Mouse (Mus musculus): ENCODE results near the gene Atp2a2.

The Atp2a2 gene

DNA sequence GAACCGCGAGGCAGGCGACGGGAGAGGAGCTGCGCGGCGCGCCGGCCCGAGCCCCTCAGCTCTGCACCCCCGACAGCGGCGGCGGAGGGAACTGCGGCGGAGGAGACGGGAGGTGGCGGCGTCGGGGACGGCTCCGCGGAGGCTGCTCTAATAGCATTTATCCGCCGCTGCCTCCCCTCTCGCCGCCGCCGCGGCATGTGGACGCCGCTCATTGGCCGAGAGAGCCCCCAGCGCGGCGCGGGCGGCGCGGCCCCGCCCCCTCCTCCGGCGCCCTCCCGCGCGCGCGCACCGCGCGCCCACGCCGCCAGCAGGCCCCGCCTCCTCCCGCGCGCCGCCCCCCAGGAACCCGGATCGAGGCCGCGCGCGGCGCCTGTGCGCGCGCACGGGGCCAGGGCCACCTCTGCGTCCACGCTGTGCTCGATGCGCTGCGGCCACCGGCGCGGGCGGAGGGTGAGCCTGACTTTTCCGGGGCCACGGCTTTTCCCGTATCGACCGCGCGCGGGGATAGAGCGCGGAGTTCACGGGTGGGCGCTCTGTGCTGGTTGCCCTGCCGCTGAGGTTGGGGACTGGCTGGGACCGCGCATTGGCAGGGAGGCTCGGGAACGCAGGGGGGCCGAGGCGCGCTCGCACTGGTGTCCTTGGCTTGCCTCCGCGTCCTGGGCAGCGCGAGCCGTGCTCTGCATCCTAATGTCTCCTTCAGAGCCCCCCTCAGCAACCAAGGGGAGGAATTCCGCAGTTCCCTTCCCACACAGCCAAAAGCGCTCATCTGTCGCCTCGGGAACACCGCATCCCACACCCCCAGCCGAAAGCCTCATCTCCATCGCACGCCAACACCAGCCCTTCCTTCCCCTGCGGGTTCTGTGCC is at the start of gene Atp2a2:
Gene Atp2a2 (minus strand): TSS at position 149 of the 865 bp plus-strand sequence.
- peak; percentile 73 for DNase-seq (ENCODE audit: low spot score)

DNA sequence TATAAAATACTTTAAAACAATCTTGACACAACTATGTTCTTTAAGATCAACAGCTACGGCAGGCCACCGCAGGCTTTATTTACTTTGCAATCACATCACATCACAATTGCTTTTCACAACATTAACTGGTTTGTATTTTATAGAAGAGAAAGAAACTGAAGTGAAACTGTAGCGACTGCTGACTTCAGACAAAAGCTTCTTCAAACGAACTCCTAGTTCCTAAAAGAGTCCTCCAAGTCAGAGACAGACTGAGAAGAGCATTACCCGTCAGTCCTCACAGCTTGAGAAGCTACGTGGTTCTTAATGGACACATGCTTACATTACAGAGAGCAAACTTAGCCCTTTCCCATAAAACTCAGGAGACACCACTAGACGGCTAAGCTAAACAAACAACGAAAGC is 48.4 kb upstream of the Atp2a2 start:
- DNase-seq (ENCODE audit: low spot score), result no peak

DNA sequence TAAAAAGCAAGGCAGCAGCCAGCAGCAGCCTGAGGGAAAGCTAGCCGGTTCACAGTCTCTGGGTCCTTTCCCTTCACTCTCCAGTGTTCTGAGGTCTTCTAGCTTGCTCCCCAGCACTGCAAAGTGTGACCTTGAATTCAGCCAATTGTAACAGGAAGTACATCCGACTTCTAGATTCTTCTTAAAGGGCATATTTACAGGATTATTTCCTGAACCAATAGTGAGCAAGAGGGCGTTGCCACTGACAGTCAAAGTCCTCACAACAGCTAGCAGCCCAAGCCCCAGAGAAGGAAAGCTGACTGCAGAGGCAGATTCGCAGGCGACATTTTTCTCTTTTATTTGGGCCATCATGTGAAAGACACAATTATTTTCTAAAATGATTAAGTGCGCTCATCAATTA is 46.6 kb upstream of the Atp2a2 start:
- DNase-seq (ENCODE audit: low spot score), result no peak

DNA sequence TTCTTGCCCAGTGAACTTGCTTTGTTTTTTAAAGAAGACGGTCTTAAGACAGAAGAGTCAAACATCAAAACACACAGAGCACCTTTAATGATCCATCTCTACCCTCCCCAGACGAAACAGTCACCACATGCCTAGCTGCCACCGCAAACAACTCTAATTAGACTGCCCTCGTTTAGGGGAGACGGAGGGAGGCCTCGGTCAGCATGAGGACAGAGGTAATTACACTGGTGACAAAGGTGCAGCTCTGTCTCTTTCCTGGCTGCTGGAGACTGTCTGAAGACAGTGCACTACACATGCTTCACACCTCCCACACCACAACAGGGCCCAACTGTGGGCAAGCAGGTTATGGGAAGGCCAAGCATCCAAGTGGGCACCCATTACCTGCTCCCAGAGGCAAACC is 45.8 kb upstream of the Atp2a2 start:
- no peak for DNase-seq (ENCODE audit: low spot score)

DNA sequence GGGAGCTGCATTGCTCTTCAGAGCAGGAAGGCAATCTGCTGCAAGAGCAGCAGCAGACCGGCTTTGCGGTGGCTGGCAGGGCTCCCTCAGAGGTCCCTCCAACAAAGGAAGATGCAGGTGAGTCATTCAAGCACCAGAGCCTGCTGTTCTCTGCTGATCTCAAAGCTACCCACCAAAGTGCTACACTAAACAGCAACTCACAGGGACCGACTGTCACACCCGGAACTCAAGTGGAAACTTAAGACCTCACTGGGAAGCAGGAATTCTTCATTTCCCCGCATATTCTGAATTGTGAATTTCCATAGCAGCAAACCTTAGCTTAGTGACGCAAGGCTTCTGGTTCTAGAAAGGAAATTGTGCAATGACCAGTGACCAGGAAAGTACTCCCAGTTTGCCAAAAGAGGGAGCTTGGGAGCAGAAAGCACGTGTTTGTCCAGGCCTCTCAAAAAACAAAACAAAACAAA is 45.3 kb upstream of the Atp2a2 start:
- DNase-seq (ENCODE audit: low spot score), result no peak

DNA sequence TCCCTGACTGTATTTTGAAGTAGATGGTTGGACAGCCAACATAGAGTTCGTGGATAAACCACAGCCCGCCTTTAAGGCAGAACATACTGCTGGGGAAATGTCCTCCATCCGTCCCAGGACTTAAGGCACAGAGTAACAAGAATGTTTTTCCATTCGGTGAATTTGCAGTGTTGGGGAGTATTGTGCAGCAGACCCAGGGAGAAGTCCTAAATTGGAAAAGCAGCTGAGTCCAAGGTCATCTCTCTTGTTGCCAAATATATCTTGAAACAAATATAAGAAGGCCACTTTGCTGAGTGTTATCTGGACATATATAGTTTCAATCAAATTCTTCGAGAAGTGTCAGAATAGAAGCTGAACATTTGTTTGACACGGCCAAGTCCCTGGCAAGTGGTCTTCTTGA is 41.4 kb upstream of the Atp2a2 start:
- no peak for DNase-seq (ENCODE audit: low spot score)

DNA sequence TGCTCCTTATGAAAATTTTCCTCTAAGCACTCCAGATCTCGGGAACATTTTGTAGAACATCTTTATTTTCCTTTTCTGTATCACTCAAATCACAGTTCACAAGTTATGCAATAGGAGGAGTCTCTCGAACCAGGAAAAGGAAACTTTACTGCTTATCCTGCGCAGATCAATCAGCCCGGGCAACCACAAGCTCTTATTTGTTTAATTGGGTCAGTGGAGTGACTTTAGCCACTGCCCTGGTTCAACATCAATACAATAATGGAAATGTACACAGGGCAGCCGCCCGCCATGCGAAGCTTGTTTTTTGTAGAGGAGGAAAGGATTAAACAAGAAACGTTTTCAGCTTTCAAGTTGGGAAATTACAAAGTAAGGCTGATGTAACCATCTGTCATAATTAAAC is 39.8 kb upstream of the Atp2a2 start:
- no peak for DNase-seq (ENCODE audit: low spot score)

DNA sequence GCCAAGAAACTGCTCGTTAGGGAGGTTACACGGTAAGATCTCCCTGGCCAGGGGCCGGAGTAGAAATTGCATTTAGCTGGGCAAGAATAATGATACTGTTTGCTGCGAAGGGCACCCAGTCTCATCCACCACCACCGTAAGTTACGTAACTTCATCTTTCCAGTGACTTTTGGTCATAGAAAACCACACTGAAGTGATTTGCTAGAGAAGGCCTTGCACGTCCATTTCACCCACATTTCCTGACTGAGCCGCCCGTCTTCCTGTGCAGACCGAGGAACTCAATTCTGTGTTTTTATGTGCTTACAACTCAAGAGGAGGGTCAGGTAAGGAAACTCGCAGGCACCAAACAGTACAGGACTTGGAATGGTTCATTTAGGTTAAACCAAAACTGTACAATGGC is 36.1 kb upstream of the Atp2a2 start:
- no peak for DNase-seq (ENCODE audit: low spot score)

DNA sequence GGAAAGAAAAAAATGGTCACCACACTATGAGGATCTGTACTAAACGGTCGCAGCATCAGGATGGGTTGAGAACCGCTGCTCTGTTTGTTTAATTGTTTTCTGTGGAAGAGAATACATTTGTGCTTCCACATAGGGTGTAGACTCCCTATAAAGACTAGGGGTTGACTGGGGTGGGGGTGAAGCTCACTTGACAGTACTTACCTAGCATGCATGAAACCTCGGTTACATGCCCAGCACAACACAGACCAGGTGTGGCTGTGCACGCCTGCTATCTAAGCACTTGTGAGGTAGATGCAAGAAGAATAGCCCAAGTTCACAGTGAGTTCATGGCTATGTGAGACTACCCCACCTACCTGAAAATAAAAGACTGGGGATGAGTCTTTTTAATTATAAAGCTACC is 35.6 kb upstream of the Atp2a2 start:
- no peak for DNase-seq (ENCODE audit: low spot score)

DNA sequence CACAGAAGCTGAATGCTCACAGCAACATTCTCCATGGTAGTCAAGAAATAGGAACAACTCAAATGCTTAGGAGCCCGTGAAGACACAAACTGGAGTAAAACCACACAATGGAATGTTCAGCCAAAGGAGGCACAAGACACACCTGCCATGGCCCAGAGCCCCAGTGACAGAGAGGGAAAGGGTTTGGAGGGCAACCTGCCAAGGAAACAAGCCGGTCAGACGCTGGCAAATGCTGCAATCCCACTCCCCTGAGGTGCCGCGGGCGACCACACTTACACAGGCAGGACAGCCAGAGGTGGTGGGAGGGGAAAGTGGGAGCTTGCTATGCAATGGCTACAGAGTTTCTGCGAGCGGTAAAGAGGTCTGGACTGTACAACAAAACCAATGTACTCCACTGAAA is 31.9 kb upstream of the Atp2a2 start:
- DNase-seq (ENCODE audit: low spot score), result no peak

DNA sequence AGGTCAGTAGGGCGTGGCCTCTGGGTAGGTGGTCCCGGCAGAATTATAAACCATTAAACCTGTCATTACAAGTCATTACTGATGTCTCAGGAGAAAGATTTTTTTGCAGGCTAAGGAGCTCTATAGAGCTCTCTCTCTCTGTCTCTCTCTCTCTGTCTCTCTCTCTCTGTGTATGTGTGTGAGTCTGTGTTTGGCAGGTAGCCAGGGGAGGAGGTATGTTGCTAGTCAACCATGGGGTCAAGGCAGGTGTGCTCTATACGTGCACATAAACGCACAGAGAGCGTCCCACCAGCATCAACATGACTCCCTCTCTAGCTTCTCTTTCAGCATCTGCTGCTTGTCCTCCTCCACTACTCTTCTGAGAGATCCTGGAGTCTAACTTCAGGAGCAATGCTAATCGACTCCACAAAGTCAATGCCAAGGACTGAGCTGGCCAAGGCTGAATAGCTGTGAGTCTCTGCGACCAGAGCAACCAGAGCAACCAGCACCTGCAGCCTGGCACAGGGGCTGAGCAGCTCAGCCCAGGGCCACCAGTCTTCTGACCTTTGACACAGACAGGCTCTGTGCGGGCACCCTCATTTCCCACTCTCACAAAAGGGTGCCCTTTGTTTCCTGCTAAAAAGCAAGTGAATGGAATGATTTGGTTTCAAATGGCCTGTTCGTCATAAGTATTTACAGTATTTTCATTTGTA is 28.0 kb upstream of the Atp2a2 start:
- DNase-seq (ENCODE audit: low spot score), result no peak

DNA sequence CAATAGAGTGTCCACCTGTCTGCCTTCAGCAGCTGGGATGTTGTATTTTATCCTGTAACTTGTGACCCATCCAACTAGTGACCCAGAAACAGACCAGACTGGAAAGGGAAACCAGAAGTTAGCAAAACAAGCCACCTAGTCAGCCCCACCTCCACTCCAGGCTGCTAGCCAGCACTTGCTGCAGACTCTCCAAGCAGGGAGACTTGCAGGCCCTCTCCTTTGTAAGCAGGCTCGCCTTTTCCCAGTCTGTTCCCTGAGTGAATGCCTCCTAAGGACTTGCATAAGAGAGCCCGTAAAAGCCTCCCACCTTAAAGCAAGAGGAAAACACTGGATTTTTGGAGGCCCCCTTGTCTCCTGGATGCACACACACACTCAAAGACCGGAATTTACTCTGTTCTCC is 27.3 kb upstream of the Atp2a2 start:
- no peak for DNase-seq (ENCODE audit: low spot score)

DNA sequence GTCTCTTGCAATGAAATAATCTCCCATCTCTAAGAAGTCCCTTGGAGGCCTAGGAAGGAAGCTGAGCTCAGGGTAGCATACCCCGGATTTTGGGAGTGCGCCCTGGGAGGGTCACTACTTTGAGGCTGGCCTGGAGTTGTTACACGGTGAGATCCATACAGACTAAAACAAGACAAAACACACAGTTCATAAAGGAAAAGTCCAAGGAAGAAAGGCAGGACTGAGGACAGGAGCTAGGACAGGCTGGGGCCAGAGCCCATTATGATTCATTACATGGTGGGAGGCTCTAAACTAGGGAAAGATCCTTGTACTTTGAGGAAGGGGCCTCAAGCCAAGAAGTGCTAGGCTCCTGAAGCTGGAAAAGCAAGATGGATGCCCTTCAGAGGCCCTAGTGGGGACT is 26.6 kb upstream of the Atp2a2 start:
- no peak for DNase-seq (ENCODE audit: low spot score)

DNA sequence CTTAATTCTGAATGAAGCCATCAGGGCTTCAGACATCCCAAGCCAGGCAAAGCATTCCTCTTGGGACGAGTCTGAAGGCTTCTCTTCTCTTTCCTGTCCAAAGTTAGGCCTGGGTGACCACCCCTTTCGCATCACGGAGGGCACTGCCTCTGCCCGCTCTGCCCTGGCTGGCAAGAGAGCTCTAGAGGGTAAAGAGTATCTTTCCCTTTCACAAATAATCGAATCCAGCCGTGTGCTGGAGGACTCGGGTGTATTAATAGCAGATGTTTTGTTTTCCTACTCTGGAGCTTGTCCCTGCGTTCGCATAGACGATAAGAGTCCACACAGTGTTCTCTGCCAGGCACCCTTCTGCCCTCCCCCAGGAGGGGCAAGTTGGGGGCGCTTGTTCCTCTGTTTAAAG is 25.7 kb upstream of the Atp2a2 start:
- DNase-seq (ENCODE audit: low spot score), result no peak

DNA sequence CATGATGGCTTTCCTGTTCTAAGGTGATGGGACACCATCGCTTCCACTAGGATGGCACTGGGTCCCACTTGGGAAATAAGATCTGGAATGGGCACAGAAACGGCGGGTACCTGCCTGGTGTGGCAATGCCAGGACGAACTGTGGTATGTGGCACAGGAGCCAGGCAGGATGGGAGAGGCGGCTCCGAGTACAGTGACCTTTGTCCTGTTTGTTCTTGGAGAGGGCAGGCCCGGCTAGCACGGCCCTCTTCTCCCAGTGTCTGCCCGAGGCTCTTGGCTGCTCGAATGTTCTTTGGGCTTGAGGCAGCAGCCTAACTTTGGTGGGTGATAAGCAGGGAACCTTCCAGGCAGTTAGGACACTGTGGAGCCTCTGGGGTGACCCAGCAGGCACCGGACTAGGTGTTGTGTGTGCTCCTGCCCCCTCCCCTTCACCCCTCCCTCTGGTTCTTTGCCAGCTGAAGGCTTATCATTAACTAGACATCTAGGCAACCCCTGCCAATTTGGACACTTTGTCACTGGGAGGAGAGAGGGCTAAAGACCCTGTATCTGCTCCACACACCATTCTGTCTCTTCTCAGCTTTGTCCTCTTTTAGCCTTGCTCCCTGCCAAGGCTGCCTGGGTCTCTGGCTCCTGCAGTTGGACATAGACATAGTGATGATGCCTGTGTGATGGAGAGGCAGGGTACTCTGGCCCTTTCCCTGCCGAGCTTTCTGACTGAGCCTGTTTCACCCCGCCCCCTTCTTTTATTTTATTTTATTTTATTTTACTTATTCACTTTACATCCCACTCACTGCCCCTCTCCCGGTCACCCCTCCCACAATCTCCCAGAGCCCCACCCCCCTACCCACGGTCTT is 25.1 kb upstream of the Atp2a2 start:
- DNase-seq (ENCODE audit: low spot score), result no peak

DNA sequence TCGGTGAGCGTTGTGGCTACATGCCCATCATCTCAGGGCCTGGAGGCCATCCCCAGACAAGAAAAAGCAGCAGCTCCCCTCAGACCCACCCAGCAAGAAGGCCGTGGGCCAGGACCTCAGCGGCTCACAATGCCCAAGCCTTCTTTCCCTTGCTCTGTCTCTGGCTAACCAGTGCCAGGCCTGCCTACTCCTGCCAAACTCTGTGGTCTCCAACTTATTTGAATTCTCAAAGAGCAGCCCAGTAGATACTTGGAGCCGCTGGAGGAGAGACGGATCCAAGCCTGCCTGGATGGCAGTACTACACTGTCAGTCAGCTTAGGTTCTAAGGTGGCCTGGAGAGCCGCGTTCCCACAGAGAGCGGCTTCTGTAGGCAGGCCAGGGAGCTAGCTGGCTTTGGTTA is 24.4 kb upstream of the Atp2a2 start:
- no peak for DNase-seq (ENCODE audit: low spot score)

DNA sequence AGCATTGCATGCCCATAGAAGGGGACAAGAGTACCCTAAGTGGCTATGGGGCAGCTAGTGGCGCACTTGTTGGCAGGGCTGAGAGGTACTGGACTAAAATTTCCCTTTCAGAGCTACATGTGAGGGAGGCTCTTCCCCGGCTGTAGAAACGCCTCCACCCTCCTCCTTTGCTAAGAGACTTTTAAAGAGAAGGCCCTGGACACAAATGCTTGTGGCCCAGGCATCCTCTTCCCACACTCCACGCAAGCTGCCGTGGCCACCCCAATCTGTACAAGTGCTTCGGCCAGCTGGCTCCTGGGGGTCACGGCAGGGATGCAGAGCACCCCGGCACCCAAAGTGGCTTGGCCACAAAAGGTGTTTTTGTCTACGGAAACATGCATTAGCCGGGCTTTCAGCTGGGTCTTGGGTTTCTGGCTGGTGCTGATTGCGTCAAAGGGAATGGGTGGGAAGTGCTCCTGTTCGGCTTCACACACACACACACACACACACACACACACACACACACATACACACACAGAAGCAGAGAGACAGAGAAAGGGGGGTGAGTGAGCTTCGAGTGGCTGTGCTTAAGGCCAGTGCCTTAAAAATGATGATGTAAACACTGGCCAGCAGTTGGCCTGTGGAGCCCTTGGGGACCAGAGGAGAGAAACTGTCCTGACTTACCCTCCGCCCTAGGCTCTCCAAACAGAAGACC is 23.4 kb upstream of the Atp2a2 start:
- DNase-seq (ENCODE audit: low spot score), result no peak

DNA sequence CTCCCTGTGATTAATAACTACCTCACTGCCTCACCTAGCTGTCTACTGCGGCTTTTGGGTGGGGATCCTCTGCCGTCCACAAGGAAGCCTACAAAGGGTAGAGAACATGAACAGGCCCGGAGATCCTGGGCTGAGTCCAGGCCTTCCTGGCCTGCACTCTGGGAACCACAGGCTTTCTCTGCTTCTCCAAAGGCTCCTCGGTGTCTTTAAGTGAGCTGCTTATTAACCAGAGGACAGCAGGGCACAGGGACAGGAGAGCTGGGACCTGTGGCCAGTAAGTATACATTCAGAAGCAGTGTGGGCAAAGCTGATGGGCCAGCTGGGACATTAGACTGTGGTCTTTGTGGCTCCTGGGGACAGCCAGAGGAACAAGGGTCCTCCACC is 22.8 kb upstream of the Atp2a2 start:
- no peak for DNase-seq (ENCODE audit: low spot score)

DNA sequence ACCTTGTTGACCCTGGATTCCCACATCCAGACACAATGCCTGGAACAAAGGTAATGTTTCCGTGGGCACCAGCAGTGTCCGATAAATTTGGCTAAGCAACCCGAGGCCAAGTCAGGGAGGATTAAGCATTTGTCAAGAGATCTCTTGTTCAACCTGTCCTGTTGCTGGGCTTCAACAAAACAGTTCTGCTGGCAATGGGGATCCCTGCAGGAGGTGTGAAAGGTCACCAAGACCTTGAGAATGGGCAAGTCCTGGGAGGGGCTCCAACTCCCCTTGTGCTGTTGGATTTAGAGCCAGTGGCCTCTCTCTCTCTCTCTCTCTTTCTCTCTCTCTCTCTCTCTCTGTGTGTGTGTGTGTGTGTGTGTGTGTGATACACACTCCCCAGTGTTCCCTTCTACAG is 22.2 kb upstream of the Atp2a2 start:
- no peak for DNase-seq (ENCODE audit: low spot score)

DNA sequence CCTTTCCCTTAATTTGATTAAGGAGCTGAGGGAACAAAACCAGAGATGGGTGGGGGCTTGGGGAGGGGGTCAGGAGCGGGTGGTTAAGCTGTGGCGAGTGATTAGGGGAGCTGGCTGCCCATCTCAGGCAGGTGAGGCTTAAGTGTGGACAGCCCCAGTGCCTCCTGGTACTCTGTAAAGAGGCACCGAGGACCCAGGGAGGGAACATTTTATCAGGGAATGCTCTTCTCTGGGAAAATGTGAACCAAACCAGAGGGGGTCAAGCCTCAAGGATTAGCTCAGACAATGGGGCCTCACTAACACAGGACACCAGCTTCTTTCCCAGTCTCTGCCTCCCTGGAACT is 19.1 kb upstream of the Atp2a2 start:
- no peak for DNase-seq (ENCODE audit: low spot score)

DNA sequence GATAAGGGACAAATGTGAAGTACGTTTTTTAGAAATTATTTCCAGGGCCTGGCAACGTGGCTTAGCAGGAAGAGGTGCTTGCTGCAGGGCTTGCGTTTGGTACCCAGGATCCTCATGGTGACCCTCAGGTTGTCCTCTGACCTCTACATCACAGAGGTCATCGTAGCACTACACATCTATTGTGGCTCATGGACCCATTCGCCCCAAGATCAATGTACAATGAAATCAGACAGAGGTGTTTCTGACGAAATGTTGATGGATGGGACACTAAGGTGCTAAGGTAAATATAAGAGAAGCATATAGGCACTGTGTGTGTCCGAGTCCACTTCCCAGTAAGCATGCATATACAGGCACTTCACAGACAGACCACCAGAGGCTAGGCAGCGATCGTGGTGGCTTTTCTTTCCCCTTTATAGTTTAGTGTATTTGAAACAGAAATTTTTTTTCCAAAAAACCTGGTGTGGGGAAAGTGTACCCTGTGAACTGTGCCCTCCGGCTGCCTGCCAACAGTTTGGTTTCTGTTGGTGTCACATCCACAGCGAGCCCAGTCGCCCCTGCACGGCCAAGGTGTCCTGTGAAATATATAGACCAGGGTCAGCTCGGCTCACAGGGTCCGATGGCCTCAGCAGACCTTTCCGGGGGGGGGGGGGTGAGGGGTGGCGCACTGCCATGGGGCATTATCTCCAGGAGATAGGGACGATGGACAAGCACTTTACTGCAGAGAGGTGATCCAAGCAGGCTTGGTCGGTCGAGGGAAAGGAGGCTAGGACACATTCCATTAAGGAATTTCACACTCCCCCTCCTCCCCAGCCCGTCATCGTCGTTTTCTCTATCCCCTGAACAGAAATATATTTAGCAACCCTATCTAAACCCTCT is 18.5 kb upstream of the Atp2a2 start:
- no peak for DNase-seq (ENCODE audit: low spot score)
